In the genomic region with DNA sequence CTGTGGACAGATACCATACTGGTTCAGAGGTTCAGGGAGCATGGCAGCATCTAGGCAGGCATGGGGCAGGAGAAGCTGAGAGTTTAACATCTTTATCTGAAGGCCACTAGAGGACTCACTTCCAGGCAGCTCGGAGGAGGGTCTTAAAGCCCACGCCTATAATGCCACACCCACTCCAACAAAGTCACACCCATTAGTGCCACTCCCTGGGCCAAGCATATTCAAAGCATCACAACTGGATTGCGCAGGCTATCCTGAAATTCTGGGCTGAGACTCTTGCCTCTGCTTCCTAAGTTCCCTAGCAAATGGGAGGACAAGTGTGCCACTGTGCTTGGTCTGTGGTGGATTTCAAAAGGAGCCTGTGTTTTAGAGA, we compare ENCODE assay signal across 8 mouse cellular contexts. TPM values are rescaled to one million over a fixed set of nuclear protein-coding genes. Genes with fewer than 3 reads are reported as not detected.
A peak's percentile ranks its signal among the peaks of the same experiment; 100 is the strongest.
DNase-seq lines count a peak whose midpoint lies in the region; ATAC-seq and TF ChIP-seq lines count a peak whose summit lies in the region.

No protein-coding gene starts in this region.

- no peaks in the 10 kb centered on the region for H3K36me3 ChIP-seq in kidney, embryonic 16.5 days (ENCODE audit: insufficient read depth, low read length)
- no peaks in the 10 kb centered on the region for H3K36me3 ChIP-seq in heart, postnatal 0 days (replicated peaks; ENCODE audit: control insufficient read depth, insufficient read depth, low read length)
- no peaks in the 10 kb centered on the region for H3K36me3 ChIP-seq in liver, embryonic 16.5 days (ENCODE audit: control insufficient read depth, insufficient read depth)

- H3K4me3 ChIP-seq in kidney, embryonic 16.5 days (ENCODE audit: low read length) = peak overlapping the region; percentile 20
- peak overlapping the region; percentile 38 for H3K4me3 ChIP-seq in heart, postnatal 0 days (ENCODE audit: low read depth, low read length)
- no peak overlapping the region for H3K4me3 ChIP-seq in liver, embryonic 16.5 days (ENCODE audit: low read depth, low read length)

- no peak for TF ChIP-seq EP300 in heart, postnatal 0 days (IDR thresholded peaks at IDR 0.05; ENCODE audit: low read depth)

- H3K4me2 ChIP-seq in kidney, embryonic 16.5 days (replicated peaks; ENCODE audit: low read depth, low read length) = peak overlapping the region; percentile 41
- peak overlapping the region; percentile 63 for H3K4me2 ChIP-seq in heart, postnatal 0 days (ENCODE audit: low read depth, low read length)
- H3K4me2 ChIP-seq in liver, embryonic 16.5 days (ENCODE audit: low read depth, low read length) = peak overlapping the region; percentile 30; the same call in 1 of the 2 replicates

- peak overlapping the region; percentile 2; the same call in 1 of the 2 replicates for H3K9ac ChIP-seq in kidney, embryonic 16.5 days (replicated peaks; ENCODE audit: low read length)
- 0 out of 2 replicates have a peak overlapping the region, but pooled peaks have one; percentile 62 for H3K9ac ChIP-seq in heart, postnatal 0 days (replicated peaks; ENCODE audit: low read depth, low read length)
- no peak overlapping the region for H3K9ac ChIP-seq in liver, embryonic 16.5 days (ENCODE audit: low read depth, low read length)

- TF ChIP-seq CTCF in heart, postnatal 0 days (IDR thresholded peaks at IDR 0.05; ENCODE audit: low read depth) = peak; percentile 46

- peak overlapping the region; percentile 75 for H3K27ac ChIP-seq in kidney, embryonic 16.5 days (ENCODE audit: low read length)
- H3K27ac ChIP-seq in heart, postnatal 0 days (ENCODE audit: low read depth) = peak overlapping the region; percentile 98
- H3K27ac ChIP-seq in liver, embryonic 16.5 days (ENCODE audit: low read length) = no peak overlapping the region

- no peak for DNase-seq in kidney, adult 11 months
- peak; percentile 73 for DNase-seq in embryo, embryonic 11 days
- peak; percentile 79 for DNase-seq in heart, postnatal 0 days (ENCODE audit: low spot score)
- DNase-seq in retina, postnatal 1 day = peak; percentile 70
- DNase-seq in layer of hippocampus, adult 8-10 months (ENCODE audit: low spot score in 2 of 2) = no peak
- DNase-seq in adrenal gland, adult 2 months = no peak

- peak; percentile 64 for ATAC-seq in kidney, embryonic 16.5 days (ENCODE audit: low FRiP score, low TSS enrichment)
- peak; percentile 61 for ATAC-seq in heart, postnatal 0 days (ENCODE audit: insufficient read depth, low read depth)
- peak; percentile 65 for ATAC-seq in liver, embryonic 16.5 days (ENCODE audit: low read depth)

- WGBS in kidney, embryonic 16.5 days = 3% methylated on average over 3 of the region's 3 CpGs
- 7% methylated on average over 3 of the region's 3 CpGs for WGBS in heart, postnatal 0 days
- 6% methylated on average over 3 of the region's 3 CpGs for WGBS in liver, embryonic 16.5 days (ENCODE audit: insufficient replicate concordance)

- H3K4me1 ChIP-seq in kidney, embryonic 16.5 days (ENCODE audit: insufficient read depth, low read length) = peaks cover 28% of the 10 kb centered on the region
- H3K4me1 ChIP-seq in heart, postnatal 0 days (ENCODE audit: control insufficient read depth, insufficient read depth) = peaks cover 39% of the 10 kb centered on the region
- H3K4me1 ChIP-seq in liver, embryonic 16.5 days (ENCODE audit: control insufficient read depth, low read depth, low read length) = peaks cover 28% of the 10 kb centered on the region

- no peaks in the 10 kb centered on the region for H3K27me3 ChIP-seq in kidney, embryonic 16.5 days (ENCODE audit: insufficient read depth, low read length)
- no peaks in the 10 kb centered on the region for H3K27me3 ChIP-seq in heart, postnatal 0 days (ENCODE audit: control insufficient read depth, insufficient read depth, low read length)
- no peaks in the 10 kb centered on the region for H3K27me3 ChIP-seq in liver, embryonic 16.5 days (ENCODE audit: control insufficient read depth, insufficient read depth, low read depth, low read length)

- no peaks in the 10 kb centered on the region for H3K9me3 ChIP-seq in kidney, embryonic 16.5 days (ENCODE audit: low read length)
- H3K9me3 ChIP-seq in heart, postnatal 0 days (replicated peaks; ENCODE audit: control insufficient read depth, low read length) = no peaks in the 10 kb centered on the region
- no peaks in the 10 kb centered on the region for H3K9me3 ChIP-seq in liver, embryonic 16.5 days (replicated peaks; ENCODE audit: control insufficient read depth, low read length)

RNA-seq across cellular contexts. Expression of a gene that starts 7.2 kb away (rescaled TPM):
- polyA plus RNA-seq in kidney, embryonic 16.5 days (2015; fragmentation: Nextera tagmentation; extraction: Ambion mirVana) = 75.1 and 76.4 TPM in 2 replicates
- total RNA-seq in heart, postnatal 0 days (2014; rRNA removed; ENCODE audit: low replicate concordance) = 17.9 and 39.5 TPM in 2 replicates
- polyA plus RNA-seq in heart, postnatal 0 days (2015; fragmentation: Nextera tagmentation; extraction: Ambion mirVana) = 68.8 and 73.5 TPM in 2 replicates
- 11.9 and 12.0 TPM in 2 replicates for polyA plus RNA-seq in liver, embryonic 16.5 days (2015; fragmentation: Nextera tagmentation; extraction: Ambion mirVana)
- 100 to 1,000 TPM; 297 to 327 (median 321) TPM for total RNA-seq in layer of hippocampus, adult 8-10 months (2022)
- total RNA-seq in adrenal gland, adult 2 months (2021) = 10 to 100 TPM; 43.4 to 65.0 TPM
- 22.1 and 25.5 TPM in 2 replicates for polyA plus RNA-seq in adrenal gland, adult 2 months (2012; rRNA removed)

RNA-seq across cellular contexts. Expression of a gene that starts 26.5 kb away (rescaled TPM):
- polyA plus RNA-seq in kidney, embryonic 16.5 days (2015; fragmentation: Nextera tagmentation; extraction: Ambion mirVana) = 0.14 and 0.57 TPM in 2 replicates
- not detected in 2 replicates for total RNA-seq in heart, postnatal 0 days (2014; rRNA removed; ENCODE audit: low replicate concordance)
- polyA plus RNA-seq in heart, postnatal 0 days (2015; fragmentation: Nextera tagmentation; extraction: Ambion mirVana) = not detected in 2 replicates
- not detected in 2 replicates for polyA plus RNA-seq in liver, embryonic 16.5 days (2015; fragmentation: Nextera tagmentation; extraction: Ambion mirVana)
- total RNA-seq in layer of hippocampus, adult 8-10 months (2022) = not detected
- not detected for total RNA-seq in adrenal gland, adult 2 months (2021)
- 0.57 TPM in 1 of 2 replicates, not detected in the other for polyA plus RNA-seq in adrenal gland, adult 2 months (2012; rRNA removed)

RNA-seq across cellular contexts. Expression of a gene that starts 33.0 kb away (rescaled TPM):
- 22.2 and 30.6 TPM in 2 replicates for polyA plus RNA-seq in kidney, embryonic 16.5 days (2015; fragmentation: Nextera tagmentation; extraction: Ambion mirVana)
- 0.34 and 0.97 TPM in 2 replicates for total RNA-seq in heart, postnatal 0 days (2014; rRNA removed; ENCODE audit: low replicate concordance)
- 0.69 and 0.87 TPM in 2 replicates for polyA plus RNA-seq in heart, postnatal 0 days (2015; fragmentation: Nextera tagmentation; extraction: Ambion mirVana)
- polyA plus RNA-seq in liver, embryonic 16.5 days (2015; fragmentation: Nextera tagmentation; extraction: Ambion mirVana) = 1.1 and 2.3 TPM in 2 replicates
- total RNA-seq in layer of hippocampus, adult 8-10 months (2022) = 1 to 10 TPM; 2.9 to 3.0 (median 3.0) TPM
- 1 to 10 TPM; 1.7 to 2.3 TPM for total RNA-seq in adrenal gland, adult 2 months (2021)
- 8.3 and 10.4 TPM in 2 replicates for polyA plus RNA-seq in adrenal gland, adult 2 months (2012; rRNA removed)

Comparison
In these comparisons a context has a peak if more than half of its experiments do, and no peak if none do; other contexts are left out.
1. DNase-seq: peak in embryo, embryonic 11 days (single experiment), heart, postnatal 0 days (single experiment) and retina, postnatal 1 day (single experiment); none in kidney, adult 11 months (single experiment), layer of hippocampus, adult 8-10 months (0 of 2) and adrenal gland, adult 2 months (single experiment).
2. Peak in every context shown above with its lines, with median percentiles within 50 percentile points of each other: ATAC-seq and H3K4me2 ChIP-seq.